Mouse (Mus musculus): ENCODE data around the gene Olfr1054. TPM values are rescaled to one million over a fixed set of nuclear protein-coding genes. Genes with fewer than 3 reads are reported as not detected.
"Not testable (repeated sequence)": the region's sequence is repeated elsewhere in the genome, so short reads cannot be mapped to it uniquely, and the experiment has no call there.

Olfr1054 gene
- polyA plus RNA-seq (2016; fragmentation: Nextera tagmentation; extraction: Ambion mirVana): not detected in 2 replicates

DNA sequence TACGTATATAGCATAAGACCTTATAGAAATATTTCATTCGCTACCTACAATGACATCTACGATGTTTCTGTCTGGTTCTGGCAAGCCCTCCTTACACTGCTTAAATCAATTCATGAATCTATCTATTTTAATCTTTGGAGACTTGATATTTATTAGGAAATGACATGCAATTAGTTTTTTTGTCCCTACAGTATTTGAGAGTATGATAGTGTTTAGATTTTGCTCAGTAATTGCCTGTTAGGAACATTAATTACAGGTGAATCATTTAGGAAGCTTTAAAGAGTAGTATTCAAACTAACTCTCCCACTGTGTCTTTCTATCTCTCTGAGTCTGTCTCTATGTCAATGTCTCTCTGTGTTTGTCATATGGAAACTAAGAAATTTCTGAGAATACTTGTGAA, at the start of gene Olfr1054:
Gene Olfr1054, minus strand, starts transcription at position 101 of the 400 bp plus-strand sequence.
- no peaks in the 10 kb centered on the region for H3K4me1 ChIP-seq
- WGBS (ENCODE audit: insufficient replicate concordance): 68% methylated on average over 3 of the region's 3 CpGs
- no peak within 1 kb of the TSS for H3K9ac ChIP-seq
- no peak within 1 kb of the TSS for H3K27ac ChIP-seq
- no peaks in the 10 kb centered on the region for H3K9me3 ChIP-seq (replicated peaks)
- no peak within 1 kb of the TSS for H3K4me3 ChIP-seq
- H3K4me2 ChIP-seq: no peak within 1 kb of the TSS
- no peaks in the 10 kb centered on the region for H3K27me3 ChIP-seq (replicated peaks)
- no peak for ATAC-seq
- H3K36me3 ChIP-seq: no peaks in the 10 kb centered on the region

- H3K9ac ChIP-seq: no peak within 1 kb of the TSS
- no peak within 1 kb of the TSS for H3K4me2 ChIP-seq
- no peaks in the 10 kb centered on the region for H3K27me3 ChIP-seq (replicated peaks)
- no peaks in the 10 kb centered on the region for H3K4me1 ChIP-seq
- no peaks in the 10 kb centered on the region for H3K9me3 ChIP-seq (replicated peaks)
- H3K27ac ChIP-seq: no peak within 1 kb of the TSS
- H3K36me3 ChIP-seq: no peaks in the 10 kb centered on the region
- no peak for ATAC-seq
- H3K4me3 ChIP-seq: no peak within 1 kb of the TSS
Measured at GRCm38 (mm10) chr2:86378293-86378692, 43.1 kb upstream of the Olfr1054 start, which contains the start of gene Olfr1057. Gene Olfr1057 (minus strand): TSS chr2:86378393.

GRCm38 (mm10) chr2:86366342-86366741, 31.1 kb upstream of the Olfr1054 start:
- not testable (repeated sequence) for H3K4me1 ChIP-seq; H3K9ac ChIP-seq; H3K36me3 ChIP-seq; H3K4me3 ChIP-seq; H3K4me2 ChIP-seq; H3K27me3 ChIP-seq (replicated peaks); H3K9me3 ChIP-seq (replicated peaks); ATAC-seq; H3K27ac ChIP-seq
- WGBS (ENCODE audit: insufficient replicate concordance): 60% methylated on average over 1 of the region's 6 CpGs

DNA sequence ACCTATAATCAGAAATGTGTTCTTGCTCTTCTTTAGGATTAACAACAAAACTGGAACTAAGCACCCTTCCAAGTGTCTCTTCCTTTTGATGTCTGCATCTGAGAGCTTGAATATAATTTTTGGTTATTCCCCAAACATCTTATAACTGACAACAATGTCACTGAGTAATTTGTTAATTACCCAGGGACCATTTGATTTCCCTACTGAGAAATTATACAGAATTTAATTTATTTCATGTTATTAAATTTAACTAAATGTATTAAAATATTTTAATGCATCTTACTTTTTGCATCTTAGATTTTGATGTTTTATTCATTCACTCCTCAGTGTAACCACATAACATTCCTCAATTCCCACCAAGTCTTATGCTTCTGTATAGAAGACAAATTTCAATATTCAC, 27.1 kb upstream of the Olfr1054 start, which contains the start of gene Olfr1056:
Gene Olfr1056, minus strand, starts transcription at position 101 of the 400 bp plus-strand sequence.
- H3K9ac ChIP-seq: no peak within 1 kb of the TSS
- no peak for ATAC-seq
- no peak within 1 kb of the TSS for H3K4me2 ChIP-seq
- H3K4me1 ChIP-seq: no peaks in the 10 kb centered on the region
- no peak within 1 kb of the TSS for H3K27ac ChIP-seq
- no peaks in the 10 kb centered on the region for H3K36me3 ChIP-seq
- H3K4me3 ChIP-seq: no peak within 1 kb of the TSS
- no peaks in the 10 kb centered on the region for H3K27me3 ChIP-seq (replicated peaks)
- no peaks in the 10 kb centered on the region for H3K9me3 ChIP-seq (replicated peaks)

DNA sequence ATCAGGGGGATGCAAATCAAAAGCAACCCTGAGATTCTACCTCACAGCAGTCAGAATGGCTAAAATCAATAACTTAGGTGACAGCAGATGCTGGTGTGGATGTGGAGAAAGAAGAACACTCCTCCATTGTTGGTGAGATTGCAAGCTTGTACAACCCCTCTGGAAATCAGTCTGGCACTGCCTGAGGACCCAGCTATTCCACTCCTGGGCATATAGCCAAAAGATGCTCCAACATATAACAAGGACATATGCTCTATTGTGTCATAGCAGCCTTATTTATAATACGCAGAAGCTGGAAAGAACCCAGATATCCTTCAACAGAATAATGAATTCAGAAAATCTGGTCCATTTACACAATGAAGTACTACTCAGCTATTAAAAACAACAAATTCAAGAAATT, 16.5 kb upstream of the Olfr1054 start:
- H3K4me2 ChIP-seq; H3K4me3 ChIP-seq; H3K36me3 ChIP-seq; H3K9ac ChIP-seq; H3K4me1 ChIP-seq; H3K27me3 ChIP-seq (replicated peaks); ATAC-seq; H3K27ac ChIP-seq; H3K9me3 ChIP-seq (replicated peaks): not testable (repeated sequence)
- WGBS (ENCODE audit: insufficient replicate concordance): 84% methylated on average over 1 of the region's 1 CpGs

GRCm38 (mm10) chr2:86350184-86350583, 15.0 kb upstream of the Olfr1054 start, which contains the start of gene Olfr1055:
Gene Olfr1055 (minus strand): TSS chr2:86350284.
- no peak within 1 kb of the TSS for H3K9ac ChIP-seq
- H3K4me3 ChIP-seq: no peak within 1 kb of the TSS
- H3K36me3 ChIP-seq: no peaks in the 10 kb centered on the region
- no peaks in the 10 kb centered on the region for H3K4me1 ChIP-seq
- H3K27me3 ChIP-seq (replicated peaks): no peaks in the 10 kb centered on the region
- H3K27ac ChIP-seq: no peak within 1 kb of the TSS
- no peak for ATAC-seq
- 83% methylated on average over 5 of the region's 5 CpGs for WGBS (ENCODE audit: insufficient replicate concordance)
- no peaks in the 10 kb centered on the region for H3K9me3 ChIP-seq (replicated peaks)
- no peak within 1 kb of the TSS for H3K4me2 ChIP-seq

DNA sequence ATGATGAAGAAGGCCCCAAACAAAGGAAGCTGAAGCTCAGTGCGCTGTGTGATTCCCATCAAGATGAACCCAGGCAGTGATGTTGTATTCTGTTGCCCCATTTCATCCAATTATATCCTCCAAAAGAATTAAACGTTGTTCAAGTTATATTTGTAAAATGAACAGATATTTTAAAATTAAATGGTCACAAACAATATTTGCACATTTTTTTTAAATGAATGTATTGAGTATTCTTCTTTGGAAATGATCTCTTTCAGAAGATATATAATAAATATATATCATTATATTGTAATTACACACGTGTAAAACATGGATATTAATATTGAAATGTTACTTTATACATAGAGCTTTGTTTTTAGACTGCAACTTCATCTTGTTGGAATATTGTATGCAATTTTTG, 20.0 kb downstream of the Olfr1054 start, which contains the start of gene Olfr1053:
Gene Olfr1053, minus strand, starts transcription at position 101 of the 400 bp plus-strand sequence.
- Histone ChIP-seq H3K4me2 (no peak within 1 kb of the TSS), H3K9ac (no peak within 1 kb of the TSS), H3K4me1 (no peaks in the 10 kb centered on the region), H3K36me3 (no peaks in the 10 kb centered on the region), H3K27me3 (replicated peaks) (no peaks in the 10 kb centered on the region), H3K9me3 (replicated peaks) (no peaks in the 10 kb centered on the region), H3K4me3 (no peak within 1 kb of the TSS), H3K27ac (no peak within 1 kb of the TSS)
- 42% methylated on average over 3 of the region's 3 CpGs for WGBS (ENCODE audit: insufficient replicate concordance)
- ATAC-seq: no peak

GRCm38 (mm10) chr2:86292155-86292554, 43.1 kb downstream of the Olfr1054 start, which contains the start of gene Olfr1052:
Gene Olfr1052 (plus strand): TSS chr2:86292455.
- H3K4me1 ChIP-seq: no peaks in the 10 kb centered on the region
- H3K27me3 ChIP-seq (replicated peaks): no peaks in the 10 kb centered on the region
- H3K36me3 ChIP-seq: no peaks in the 10 kb centered on the region
- no peaks in the 10 kb centered on the region for H3K9me3 ChIP-seq (replicated peaks)
- no peak for ATAC-seq
- no peak within 1 kb of the TSS for H3K4me3 ChIP-seq
- no peak within 1 kb of the TSS for H3K27ac ChIP-seq
- H3K4me2 ChIP-seq: no peak within 1 kb of the TSS
- H3K9ac ChIP-seq: no peak within 1 kb of the TSS

Other genes starting within 250 kb of the Olfr1054 start
- not detected in 2 replicates for gene Olfr1037, start 248.0 kb downstream of the Olfr1054 start, polyA plus RNA-seq (2016; fragmentation: Nextera tagmentation; extraction: Ambion mirVana)
- gene Olfr1039, start 199.5 kb downstream of the Olfr1054 start, polyA plus RNA-seq (2016; fragmentation: Nextera tagmentation; extraction: Ambion mirVana): not detected in 2 replicates
- gene Olfr1040, start 188.7 kb downstream of the Olfr1054 start, polyA plus RNA-seq (2016; fragmentation: Nextera tagmentation; extraction: Ambion mirVana): not detected in 2 replicates
- gene Olfr1042, start 173.6 kb downstream of the Olfr1054 start, polyA plus RNA-seq (2016; fragmentation: Nextera tagmentation; extraction: Ambion mirVana): not detected in 2 replicates
- not detected in 2 replicates for gene Olfr1043, start 167.9 kb downstream of the Olfr1054 start, polyA plus RNA-seq (2016; fragmentation: Nextera tagmentation; extraction: Ambion mirVana)
- gene Olfr1044, start 157.6 kb downstream of the Olfr1054 start, polyA plus RNA-seq (2016; fragmentation: Nextera tagmentation; extraction: Ambion mirVana): not detected in 2 replicates
- not detected in 2 replicates for gene Olfr52, start 149.8 kb downstream of the Olfr1054 start, polyA plus RNA-seq (2016; fragmentation: Nextera tagmentation; extraction: Ambion mirVana)
- gene Olfr1045, start 132.4 kb downstream of the Olfr1054 start, polyA plus RNA-seq (2016; fragmentation: Nextera tagmentation; extraction: Ambion mirVana): not detected in 2 replicates
- not detected in 2 replicates for gene Olfr1046, start 116.1 kb downstream of the Olfr1054 start, polyA plus RNA-seq (2016; fragmentation: Nextera tagmentation; extraction: Ambion mirVana)
- not detected in 2 replicates for gene Olfr1047, start 104.0 kb downstream of the Olfr1054 start, polyA plus RNA-seq (2016; fragmentation: Nextera tagmentation; extraction: Ambion mirVana)
- not detected in 2 replicates for gene Olfr1048, start 95.1 kb downstream of the Olfr1054 start, polyA plus RNA-seq (2016; fragmentation: Nextera tagmentation; extraction: Ambion mirVana)
- gene Olfr1049, start 77.1 kb downstream of the Olfr1054 start, polyA plus RNA-seq (2016; fragmentation: Nextera tagmentation; extraction: Ambion mirVana): not detected in 2 replicates
- gene Olfr1051, start 56.3 kb downstream of the Olfr1054 start, polyA plus RNA-seq (2016; fragmentation: Nextera tagmentation; extraction: Ambion mirVana): not detected in 2 replicates
- gene Olfr1052, start 43.0 kb downstream of the Olfr1054 start, polyA plus RNA-seq (2016; fragmentation: Nextera tagmentation; extraction: Ambion mirVana): not detected in 2 replicates
- not detected in 2 replicates for gene Olfr1053, start 20.1 kb downstream of the Olfr1054 start, polyA plus RNA-seq (2016; fragmentation: Nextera tagmentation; extraction: Ambion mirVana)
- gene Olfr1055, start 14.9 kb upstream of the Olfr1054 start, polyA plus RNA-seq (2016; fragmentation: Nextera tagmentation; extraction: Ambion mirVana): not detected in 2 replicates
- gene Olfr1056, start 27.0 kb upstream of the Olfr1054 start, polyA plus RNA-seq (2016; fragmentation: Nextera tagmentation; extraction: Ambion mirVana): not detected in 2 replicates
- not detected in 2 replicates for gene Olfr1057, start 43.0 kb upstream of the Olfr1054 start, polyA plus RNA-seq (2016; fragmentation: Nextera tagmentation; extraction: Ambion mirVana)
- gene Olfr1058, start 53.1 kb upstream of the Olfr1054 start, polyA plus RNA-seq (2016; fragmentation: Nextera tagmentation; extraction: Ambion mirVana): not detected in 2 replicates
- gene Olfr1061, start 78.6 kb upstream of the Olfr1054 start, polyA plus RNA-seq (2016; fragmentation: Nextera tagmentation; extraction: Ambion mirVana): not detected in 2 replicates
- gene Olfr1062, start 91.3 kb upstream of the Olfr1054 start, polyA plus RNA-seq (2016; fragmentation: Nextera tagmentation; extraction: Ambion mirVana): not detected in 2 replicates
- not detected in 2 replicates for gene Olfr1065, start 115.2 kb upstream of the Olfr1054 start, polyA plus RNA-seq (2016; fragmentation: Nextera tagmentation; extraction: Ambion mirVana)
- not detected in 2 replicates for gene Olfr1066, start 120.8 kb upstream of the Olfr1054 start, polyA plus RNA-seq (2016; fragmentation: Nextera tagmentation; extraction: Ambion mirVana)
- gene Olfr228, start 152.0 kb upstream of the Olfr1054 start, polyA plus RNA-seq (2016; fragmentation: Nextera tagmentation; extraction: Ambion mirVana): not detected in 2 replicates
- gene Olfr1076, start 173.0 kb upstream of the Olfr1054 start, polyA plus RNA-seq (2016; fragmentation: Nextera tagmentation; extraction: Ambion mirVana): not detected in 2 replicates
- gene Olfr1079, start 207.0 kb upstream of the Olfr1054 start, polyA plus RNA-seq (2016; fragmentation: Nextera tagmentation; extraction: Ambion mirVana): not detected in 2 replicates
- not detected in 2 replicates for gene Olfr1080, start 222.8 kb upstream of the Olfr1054 start, polyA plus RNA-seq (2016; fragmentation: Nextera tagmentation; extraction: Ambion mirVana)